Mouse (Mus musculus) gastrocnemius, postnatal 36 days (tissue): Measurements from ENCODE around the gene Ttyh1. TPM values are rescaled to one million over a fixed set of nuclear protein-coding genes. Genes with fewer than 3 reads are reported as not detected.

Experiments used
- DNase-seq, 2 experiments: peaks; one replicate each; pipeline ENCODE4 v3.0.0; 2022
- intact Hi-C: fragments of 180-260 bp; cut with DNase I; formaldehyde crosslinking; loops from one replicate; pipeline ENCODE4 v1.15.1; 2025
- long read RNA-seq, 2 experiments: library from polyadenylated mRNA; stranded (forward); transcript quantifications; one replicate each; pipeline ENCODE4 v2.0.0; 2021
- total RNA-seq, 2 experiments: library from RNA; stranded (reverse); gene quantifications; 2 replicates each; pipeline ENCODE4 v1.2.3; 2021

Gene Ttyh1
- 1 to 10 TPM; 1.7 to 1.8 TPM for total RNA-seq
- long read RNA-seq, experiment 1, partial matches to known transcripts, result 2 of 3 reads
- long read RNA-seq, experiment 1, other reads (novel, unspliced or antisense), result 1 of 3 reads
- long read RNA-seq, experiment 2, partial matches to known transcripts, result 1 of 3 reads
- long read RNA-seq, experiment 2, other reads (novel, unspliced or antisense), result 1 of 3 reads

DNA sequence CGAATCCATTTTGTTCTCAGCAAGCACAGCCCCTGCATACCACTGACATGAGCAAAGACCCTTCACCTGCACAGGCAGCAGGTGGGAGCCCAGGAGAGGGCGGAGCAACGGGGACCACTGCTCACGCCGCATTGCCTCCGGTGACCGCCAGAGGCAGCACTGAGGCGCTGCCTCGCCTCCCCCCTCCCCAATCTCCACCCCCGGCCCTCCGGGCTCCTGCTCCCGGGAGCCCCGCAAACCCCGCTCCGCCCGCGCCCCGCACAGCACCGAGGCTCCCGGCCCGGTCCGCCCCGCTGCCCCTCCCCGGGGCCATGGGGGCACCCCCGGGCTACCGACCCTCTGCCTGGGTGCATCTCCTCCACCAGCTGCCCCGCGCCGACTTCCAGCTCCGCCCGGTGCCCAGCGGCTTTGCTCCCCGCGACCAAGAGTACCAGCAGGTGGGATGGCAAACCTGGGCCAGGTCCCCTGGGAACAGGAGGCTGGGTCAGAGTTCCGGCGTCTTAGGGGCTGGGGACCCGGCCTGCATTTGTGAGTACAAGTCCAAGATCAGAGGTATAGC lies at the start of gene Ttyh1:
TSS of gene Ttyh1 (plus strand) at position 65 of the 559 bp plus-strand sequence.
- no peak for DNase-seq
- intact Hi-C loops, result no loop called here

DNA sequence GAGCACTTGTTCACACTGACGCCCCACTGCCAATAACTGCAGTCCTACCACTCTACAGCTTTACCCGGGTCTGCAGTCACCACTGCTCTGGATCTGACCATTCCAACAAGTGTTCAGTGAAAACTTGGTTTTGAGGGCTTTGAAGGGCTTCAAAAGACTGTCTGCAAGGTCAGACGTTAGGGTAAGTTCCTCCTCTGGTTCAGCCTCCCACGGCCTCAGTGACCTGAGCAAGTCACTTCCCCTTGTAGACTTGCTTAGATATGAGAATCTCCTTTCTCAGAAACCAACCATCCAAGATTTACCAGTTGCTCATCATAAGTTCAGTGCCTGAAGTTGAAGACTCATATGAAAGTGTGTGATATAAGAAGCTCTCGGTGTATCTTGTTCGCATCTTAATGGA lies 48.1 kb upstream of the Ttyh1 start:
- DNase-seq, result no peak
- intact Hi-C loops, result no loop called here

DNA sequence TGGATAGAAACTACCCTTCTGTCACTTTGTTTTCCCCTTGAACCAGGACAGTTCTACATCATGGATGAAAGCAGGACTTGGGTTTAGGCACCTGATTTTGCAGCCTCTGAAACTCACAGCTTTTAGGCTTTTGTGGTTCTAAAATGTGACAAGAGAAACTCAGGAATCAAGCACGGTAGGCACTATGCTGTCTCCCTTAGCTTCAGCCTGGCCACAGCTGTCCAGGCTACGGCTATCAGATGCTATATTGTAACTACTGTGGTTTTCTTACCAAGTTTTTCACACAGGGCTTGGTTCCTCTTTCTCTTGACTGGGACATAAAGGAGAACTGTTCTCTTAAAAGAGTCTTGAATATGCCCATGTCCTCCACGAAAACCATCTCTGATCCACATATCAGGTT lies 46.1 kb upstream of the Ttyh1 start:
- intact Hi-C loops, result no loop called here
- DNase-seq, result no peak

DNA sequence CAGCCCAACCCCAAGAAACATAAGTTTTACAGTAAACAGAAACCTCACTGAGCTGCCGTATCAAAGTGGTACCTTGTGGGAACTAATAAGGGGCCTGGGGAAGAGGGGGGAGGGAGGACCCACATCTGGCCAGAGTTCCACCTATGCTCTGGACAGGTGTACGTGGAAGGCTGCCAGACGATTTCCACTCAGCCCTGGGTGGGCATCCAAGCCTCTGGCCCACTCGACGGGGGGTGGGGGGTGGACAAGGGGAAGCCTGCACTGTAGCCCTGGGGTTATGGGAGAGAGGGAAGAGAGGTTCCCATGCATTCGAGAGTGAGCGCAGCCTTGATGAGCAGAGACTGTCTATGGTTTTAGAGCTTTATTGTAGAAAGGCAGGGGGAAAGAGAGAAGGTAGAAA lies 39.7 kb upstream of the Ttyh1 start:
- intact Hi-C loops, result no loop called here
- no peak for DNase-seq

DNA sequence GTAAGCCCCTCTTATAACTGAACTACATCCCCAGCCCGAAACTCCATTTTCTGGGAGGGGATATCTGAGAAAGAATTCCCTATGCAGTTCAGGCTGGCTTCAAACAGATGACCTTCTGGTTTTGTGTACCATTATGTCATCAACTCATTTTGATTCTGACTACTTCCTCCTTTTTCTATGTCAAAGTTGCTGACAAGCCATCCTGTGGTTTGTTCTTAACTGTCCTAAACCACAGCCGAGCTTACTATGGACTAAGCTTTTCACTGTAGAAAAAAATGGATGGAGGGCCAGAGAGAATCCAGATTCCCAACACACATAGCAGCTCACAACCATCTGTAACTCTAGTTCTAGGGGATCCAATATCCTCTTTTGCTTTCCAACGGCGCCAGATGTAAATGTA lies 38.7 kb upstream of the Ttyh1 start:
- intact Hi-C loops, result no loop called here
- DNase-seq, result no peak

DNA sequence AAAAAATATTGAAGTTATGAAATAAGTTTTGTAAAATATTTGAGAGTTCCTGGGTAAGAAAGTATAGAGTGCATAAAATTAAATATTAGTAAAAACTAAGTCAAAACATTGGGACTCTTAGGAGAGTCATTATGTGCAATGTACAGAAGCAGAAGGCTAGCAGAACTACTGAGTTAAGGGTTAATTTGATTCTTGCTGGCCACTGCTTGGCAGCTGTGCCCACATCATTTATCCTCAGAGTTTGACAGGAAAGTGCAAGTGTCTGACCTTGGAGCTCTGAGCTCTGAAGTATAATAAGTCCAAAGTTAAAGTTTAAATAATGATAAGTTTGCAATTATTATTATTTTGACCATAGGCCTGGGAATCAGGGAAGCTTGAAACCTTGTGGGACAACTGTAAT lies 37.5 kb upstream of the Ttyh1 start:
- intact Hi-C loops, result no loop called here
- DNase-seq, result no peak

DNA sequence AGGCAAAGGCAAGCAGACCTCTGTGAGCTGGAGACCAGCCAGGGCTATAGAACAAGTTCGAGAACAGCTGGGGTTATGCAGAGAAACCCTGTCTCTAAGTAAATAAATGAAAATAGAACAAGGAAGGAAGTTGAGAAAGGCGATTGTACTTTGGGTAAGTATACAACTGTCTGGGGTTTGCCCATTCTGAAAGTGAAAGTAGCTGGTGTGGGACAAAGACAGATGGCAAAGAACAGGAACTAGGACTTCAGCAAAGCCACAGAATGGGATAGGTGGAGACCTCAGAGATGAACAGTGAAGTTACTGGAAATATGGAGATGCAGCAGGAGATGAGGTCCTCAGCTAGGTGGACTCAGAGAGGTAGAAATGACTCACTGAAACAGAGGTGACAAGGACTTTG lies 36.4 kb upstream of the Ttyh1 start:
- no peak for DNase-seq
- intact Hi-C loops, result no loop called here

DNA sequence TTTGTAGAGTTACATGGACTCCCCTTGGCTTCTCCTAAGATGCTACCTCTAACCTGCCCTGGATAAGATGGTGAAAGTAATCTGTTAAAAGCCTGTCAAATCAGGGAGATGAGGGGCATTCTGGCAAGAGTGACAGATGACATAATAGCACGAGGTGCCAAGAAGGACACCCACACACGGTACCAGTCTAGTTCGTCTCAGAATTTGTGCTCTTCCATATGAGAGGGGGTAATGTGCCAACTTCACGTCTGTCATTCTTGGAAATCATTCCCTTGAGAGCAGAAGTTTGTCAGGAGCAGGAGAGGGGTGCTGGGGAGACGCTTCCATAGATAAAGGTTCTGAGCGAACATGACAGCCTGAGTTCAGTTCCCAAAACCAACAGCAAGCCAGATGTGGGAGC lies 35.0 kb upstream of the Ttyh1 start:
- intact Hi-C loops, result no loop called here

DNA sequence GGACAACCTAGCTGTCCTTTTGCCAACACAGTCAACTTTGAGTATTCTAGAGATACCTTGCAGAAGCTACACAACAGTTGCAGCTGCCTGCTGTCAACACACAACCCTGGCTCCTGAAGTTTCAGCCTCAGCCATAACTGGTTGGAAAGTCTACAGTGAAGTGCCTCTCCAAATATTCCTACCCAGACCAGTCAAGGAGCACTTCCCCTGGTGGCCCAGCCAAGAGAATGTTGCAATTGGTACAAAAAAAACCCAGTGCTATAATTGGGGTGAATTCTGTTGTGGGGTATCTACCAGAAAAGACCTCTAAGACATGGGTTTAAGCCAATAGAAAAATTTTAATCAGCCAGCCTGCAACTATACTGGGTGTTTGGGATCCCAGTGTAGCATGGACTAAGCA lies 33.6 kb upstream of the Ttyh1 start:
- no peak for DNase-seq

More for the DNA sequence above, 35.0 kb upstream of the Ttyh1 start:
- DNase-seq, result no peak

DNA sequence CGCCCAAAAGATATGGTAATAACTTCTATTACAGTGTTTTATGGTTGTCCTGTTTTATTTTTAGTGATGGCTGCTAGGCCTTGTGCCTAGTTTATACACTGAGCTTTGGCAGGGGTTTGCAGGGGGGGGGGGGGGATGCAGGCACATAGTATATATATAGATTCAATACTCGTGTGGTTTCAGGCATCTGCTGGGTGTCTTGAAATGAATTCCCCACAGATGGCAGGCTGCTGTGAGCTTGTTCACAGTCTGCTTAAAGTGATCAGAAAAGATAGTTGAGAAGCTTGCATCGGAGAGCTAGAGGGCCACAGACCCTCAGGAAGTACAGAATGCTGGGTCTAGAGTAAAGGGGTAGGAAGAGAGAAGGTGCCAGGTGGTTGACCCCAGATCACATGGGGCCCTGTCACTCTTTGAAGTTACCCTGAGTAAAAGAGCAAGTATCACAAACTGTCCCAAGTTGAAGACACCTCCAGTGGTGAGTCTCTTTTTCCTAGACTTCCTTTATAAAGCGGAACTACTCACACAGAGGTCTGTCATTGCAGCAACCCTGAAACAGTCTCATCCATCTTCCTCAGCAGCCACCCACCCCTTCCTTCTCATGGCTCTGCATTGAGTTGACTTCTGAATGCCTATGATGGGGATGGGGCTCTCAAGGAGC lies 31.8 kb upstream of the Ttyh1 start:
- intact Hi-C loops, result no loop called here

More for the DNA sequence above, 33.6 kb upstream of the Ttyh1 start:
- intact Hi-C loops, result no loop called here

DNA sequence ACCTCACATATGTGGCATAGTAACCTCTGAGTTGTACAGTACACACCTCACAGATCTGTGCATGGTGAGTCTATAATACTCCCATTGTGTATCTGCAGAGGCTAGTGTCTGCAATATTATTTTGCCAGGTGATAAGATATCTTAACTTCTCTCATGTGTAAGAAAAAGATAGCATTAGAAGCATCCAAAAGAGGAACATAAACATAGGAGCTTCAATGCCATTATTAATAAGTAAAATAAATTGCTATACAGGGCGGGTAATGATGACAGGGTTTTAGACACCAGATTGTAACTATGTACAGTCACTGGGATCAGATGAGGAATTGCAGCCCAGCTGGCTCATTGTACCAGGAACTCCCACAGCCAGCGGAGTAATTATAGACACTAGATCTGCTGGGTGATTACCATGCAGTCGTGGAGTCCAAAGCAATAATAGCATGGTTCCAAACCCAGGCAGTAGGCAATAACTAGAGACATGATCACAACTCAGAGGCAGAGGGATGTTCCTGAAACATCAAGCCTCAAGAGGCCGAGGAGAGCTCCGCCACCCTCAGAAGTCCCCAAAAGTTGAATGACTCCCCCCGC lies 31.2 kb upstream of the Ttyh1 start:
- no peak for DNase-seq
- intact Hi-C loops, result no loop called here

More for the DNA sequence above, 31.8 kb upstream of the Ttyh1 start:
- no peak for DNase-seq

DNA sequence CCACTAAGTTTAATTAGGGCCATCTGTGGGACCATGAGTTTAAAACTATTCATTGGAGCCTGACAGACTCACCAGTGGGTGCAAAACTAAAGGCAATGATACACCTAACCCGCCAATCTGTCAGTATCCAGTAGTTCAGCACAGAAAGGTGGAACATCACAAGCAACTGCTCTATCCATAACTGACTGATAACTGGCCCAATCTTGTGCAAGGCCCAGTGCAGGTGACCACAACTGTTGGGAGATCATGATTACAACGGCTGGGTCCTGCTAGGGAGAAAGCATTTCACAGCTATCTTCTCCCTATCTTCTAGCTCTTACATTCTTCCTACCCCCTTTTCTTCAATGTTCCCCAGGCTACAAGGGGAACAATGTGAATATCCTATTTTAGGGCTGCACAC lies 30.5 kb upstream of the Ttyh1 start:
- DNase-seq, result no peak
- intact Hi-C loops, result no loop called here

DNA sequence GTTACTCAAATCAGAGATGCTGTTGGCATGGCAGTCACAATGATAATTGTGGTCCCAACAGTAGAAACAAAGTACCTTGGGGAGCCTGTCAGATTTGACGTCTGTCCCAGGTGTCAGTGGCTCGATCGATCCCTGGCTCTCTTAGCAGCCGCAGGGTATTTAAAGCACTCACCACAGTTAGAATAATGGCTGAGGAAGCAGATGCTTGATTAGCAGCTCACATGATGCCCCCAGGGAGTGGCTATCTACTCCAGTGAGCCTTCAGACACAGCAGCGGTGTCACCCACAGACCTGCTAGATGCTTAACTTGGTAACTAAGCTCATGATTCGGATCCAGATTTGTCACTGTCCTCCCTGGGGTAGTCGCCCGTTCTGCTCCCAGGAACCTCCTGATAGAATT lies 28.0 kb upstream of the Ttyh1 start:
- intact Hi-C loops, result no loop called here
- no peak for DNase-seq

DNA sequence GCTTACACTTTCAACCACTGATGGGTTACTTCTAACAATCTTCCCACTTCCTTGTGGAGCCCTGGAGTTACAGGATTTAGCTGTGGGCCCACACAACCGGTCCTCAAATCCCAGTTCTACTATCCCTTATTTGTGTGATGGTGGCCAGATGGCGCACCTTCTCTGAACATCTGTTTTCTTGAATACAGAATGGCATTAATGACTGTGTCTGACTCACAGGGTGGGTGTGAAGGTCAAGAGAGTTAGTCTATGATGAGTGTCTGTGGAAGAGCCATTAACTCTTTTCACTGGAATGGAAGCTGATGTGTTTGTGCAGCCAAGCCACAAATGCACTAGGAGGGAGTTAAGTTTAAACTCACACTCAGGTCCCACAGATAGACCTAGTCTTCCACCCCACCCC lies 20.9 kb upstream of the Ttyh1 start:
- intact Hi-C loops, result no loop called here
- DNase-seq, result no peak

DNA sequence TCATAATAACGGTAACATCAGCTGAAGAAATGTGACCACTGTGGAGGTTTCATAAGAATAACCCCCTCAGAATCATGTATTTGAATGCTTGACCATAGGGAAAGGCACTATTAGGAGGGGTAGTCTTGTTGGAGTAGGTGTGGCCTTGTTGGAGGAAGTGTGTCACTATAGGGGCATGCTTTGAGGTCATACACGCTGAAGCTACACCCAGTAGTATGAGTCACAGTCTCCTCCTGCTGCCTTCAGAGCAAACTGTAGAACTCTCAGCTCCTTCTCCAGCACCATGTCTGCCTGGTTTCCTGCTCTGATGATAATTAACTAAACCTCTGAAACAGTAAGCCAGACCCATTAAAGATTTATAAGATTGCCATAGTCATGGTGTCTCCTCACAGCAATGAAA lies 20.4 kb upstream of the Ttyh1 start:
- intact Hi-C loops, result no loop called here

DNA sequence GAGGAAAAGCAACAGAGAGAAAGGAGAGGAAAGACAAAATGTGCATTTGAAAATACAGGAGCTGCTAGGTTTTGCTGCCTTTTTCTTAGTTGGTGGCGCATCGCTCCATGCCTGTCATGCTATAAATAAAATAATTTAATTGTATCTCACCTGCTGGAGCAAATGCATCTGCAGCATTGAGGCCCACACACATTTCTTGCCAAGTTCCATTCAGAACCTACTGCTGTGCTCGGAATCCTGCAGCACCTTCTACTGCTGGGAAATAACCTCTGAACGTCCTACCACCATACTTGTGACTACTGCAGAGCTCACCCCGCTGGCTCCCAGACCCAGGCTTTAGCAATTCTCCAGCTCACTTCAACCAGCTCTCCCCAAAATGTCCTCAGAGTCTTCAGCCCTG lies 18.1 kb upstream of the Ttyh1 start:
- no peak for DNase-seq
- intact Hi-C loops, result loop anchor here (5.0 kb wide), 1 partner anchor 46 kb away; no protein-coding TSS in a partner anchor

More for the DNA sequence above, 20.4 kb upstream of the Ttyh1 start:
- DNase-seq, result no peak

DNA sequence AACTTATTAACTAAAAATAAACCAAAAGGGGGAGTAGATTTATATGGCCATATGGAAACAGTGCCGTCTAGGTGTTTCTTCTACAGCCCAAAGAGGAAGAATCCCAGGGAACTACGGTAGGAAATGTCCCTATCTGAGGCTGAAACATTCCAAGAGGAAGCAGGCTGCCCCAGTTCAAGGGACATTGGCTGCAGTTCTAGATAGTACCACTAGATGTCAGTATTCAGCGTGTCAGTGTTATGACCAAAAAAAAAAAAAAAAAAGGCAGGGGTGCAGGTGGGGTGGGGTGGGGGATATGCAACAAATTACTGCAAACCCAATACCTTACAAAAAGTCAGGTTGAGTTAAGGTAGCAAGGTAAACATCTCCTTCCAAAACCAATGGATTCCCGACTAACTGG lies 15.8 kb upstream of the Ttyh1 start:
- DNase-seq, result no peak
- intact Hi-C loops, result loop anchor here (5.0 kb wide), 1 partner anchor 44 kb away; no protein-coding TSS in a partner anchor

DNA sequence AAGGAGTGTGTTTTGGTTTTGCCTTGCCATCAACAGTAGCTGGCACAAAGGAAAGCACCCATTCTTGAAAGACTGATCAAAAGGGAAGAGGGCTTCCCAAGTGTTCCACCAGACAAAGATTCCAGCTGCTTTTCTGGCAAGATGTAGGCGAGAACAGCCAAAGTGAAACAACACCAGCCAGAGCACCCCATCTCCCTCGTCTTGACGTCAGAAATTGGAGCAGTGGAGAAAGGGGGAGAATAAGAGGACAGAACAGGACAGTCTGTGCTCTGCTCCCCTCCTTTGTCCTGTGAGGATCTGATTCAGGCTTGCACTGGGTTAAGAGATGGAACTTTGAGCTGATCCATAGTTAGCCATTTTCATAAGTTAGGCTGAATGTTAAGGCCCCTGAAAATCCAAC lies 7.4 kb upstream of the Ttyh1 start:
- no peak for DNase-seq
- intact Hi-C loops, result no loop called here

DNA sequence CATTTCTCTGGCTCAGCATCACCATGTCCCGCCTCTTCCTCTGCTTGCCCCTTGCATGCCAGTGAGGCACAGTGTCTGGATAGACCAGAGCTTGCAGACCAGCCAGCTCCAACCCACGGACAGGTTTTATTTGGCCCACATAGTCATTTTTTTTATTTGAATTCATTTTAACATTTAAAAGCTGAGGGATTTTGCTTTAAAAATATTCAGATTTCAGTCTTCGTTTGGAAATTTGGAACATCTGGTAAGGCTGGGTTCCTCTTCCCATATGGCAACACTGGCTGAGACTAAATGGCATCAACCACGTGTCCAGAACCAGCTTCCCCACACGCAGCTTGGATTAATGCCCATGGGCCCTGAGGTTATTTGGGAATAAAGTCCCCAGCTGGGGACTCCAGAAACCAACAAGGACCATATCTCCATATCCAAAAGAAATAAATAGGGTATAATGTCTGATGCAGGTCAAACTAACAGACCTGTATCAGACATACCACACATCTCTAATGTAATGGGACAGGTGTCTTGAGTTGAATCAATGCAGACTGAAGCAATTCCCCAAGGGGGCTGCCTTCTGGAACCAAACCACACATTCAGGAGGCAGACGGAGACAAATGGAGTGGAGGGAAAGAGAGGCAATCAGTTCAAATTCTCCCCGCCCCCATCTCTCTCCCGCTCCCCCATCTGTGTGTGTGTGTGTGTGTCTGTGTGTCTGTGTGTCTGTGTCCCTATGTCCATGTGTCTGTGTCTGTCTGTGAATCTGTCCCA lies 2.0 kb upstream of the Ttyh1 start:
- DNase-seq, result no peak
- intact Hi-C loops, result no loop called here

DNA sequence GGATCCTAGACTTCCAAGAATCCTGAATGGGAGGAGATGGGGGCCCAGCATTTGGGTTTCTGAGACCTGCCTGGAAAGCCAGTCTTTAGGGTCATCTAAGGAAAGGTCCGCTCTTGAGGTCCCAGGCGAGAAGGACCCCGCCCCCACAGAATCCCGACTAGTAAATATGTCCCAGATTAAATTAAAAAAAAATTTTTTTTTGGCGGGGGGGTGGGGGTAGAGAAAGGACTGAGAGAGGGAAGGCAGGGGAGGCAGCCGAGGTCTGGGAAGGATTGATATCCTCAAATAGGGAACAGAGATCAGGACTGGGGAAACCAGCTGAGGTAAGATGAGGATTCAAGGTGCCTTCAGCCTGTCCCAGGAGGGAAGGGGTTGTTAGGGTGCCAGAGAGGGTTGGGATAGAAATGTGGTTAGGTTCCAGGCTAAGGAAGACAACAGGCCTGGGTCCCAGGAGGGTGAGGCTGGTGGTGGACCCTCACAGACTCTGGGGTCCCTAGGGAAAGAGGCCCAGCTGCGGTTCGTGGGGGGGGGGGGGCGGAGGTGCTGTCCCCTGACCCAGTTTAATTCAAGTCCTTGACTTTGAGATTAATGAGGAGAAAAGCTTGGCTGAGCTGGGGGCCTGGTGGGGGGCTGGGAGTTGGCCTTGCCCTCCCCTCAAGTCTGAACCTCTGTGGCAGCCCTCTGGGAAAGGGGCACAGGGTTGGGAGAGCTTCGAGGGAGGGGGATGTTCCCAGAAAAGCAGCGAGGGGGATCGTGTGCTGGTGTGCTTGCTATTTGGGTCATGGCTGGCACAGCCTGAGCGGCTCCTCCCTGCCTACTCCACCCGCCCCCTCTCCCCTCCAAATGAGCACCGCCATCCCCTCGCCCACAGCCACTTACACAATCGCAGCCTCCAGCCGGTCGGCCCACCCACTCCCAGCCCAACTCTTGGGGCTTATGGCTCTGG lies 1.0 kb downstream of the Ttyh1 start:
- intact Hi-C loops, result no loop called here
- no peak for DNase-seq
